Mouse (Mus musculus): ENCODE results near the gene Pabpc4. TPM values are rescaled to one million over a fixed set of nuclear protein-coding genes. Genes with fewer than 3 reads are reported as not detected.

Pabpc4 gene
- total RNA-seq, 2 experiments from 2014 or later: 62.6 to 65.5 TPM

DNA sequence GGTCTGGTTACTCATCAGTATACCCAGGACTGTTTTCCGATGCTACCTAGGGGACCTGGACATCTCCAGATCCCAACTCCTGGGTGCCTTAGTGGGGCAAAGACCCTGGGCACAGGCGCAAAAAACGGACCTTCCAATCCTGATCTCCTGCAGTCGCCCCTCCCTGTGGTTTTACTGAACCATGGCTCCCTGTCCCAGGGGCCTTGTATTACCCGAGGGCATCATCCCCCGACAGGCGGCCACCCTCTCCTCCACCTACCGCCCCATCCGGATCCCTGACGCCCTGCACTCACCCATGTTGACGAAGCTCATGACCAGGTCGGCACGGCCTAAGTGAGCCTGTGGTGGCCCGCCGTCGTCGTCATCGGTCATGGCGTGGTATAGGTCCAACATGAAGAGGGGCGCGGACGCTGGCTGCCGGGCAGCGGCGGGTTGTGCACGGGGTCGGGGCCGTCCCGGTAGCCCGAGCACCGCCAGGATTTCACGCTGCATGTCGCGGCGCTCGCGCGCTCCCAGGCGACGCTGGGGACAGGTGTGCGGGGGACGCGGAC, 80.0 kb downstream of the Pabpc4 start:
- peak; percentile 6 for DNase-seq
- intact Hi-C loops (cut with DNase I): no loop called here

DNA sequence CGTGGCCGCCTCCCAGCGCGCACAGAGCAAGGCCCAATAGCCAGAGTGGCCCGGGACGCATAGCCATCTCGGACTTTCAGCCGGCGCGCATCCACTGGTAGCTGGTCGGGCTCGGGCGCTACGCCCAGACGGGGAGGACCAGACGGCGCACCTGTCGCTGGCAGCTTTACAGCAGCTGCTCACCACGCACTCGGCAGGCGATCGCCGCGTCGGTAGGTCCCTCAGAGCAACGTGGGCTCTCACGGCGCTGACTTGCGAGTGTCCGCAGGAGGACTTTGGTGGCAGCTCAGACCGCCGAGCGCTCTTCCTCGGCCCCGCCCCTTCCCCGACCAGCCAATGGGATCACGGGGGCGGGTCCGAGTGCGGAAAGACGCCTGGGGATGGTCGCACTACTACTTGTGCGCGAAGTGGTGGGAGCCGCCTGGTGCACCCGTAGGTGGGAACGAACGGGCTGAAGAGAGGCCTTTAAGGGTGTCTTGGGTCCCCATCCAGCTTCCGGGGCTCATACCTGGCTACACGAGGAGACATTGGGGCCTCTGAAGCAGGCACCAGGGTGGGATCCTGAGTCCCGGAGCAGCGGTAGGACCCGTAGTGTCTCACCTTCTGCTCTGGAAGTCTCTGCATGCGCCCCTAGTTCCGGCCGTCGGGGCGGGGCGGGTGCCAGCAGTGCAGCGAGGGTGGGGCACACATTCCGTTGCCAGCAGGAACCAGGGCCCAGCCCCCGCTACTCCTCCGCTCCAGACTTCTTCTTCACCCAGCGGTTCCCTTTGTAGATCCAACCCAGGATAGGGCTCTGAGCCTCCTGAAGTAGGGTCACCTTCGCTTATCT, 80.7 kb downstream of the Pabpc4 start, which contains the start of gene Bmp8a:
Gene Bmp8a, minus strand, starts transcription at position 611 of the 829 bp plus-strand sequence.
- peak; percentile 68 for DNase-seq
- intact Hi-C loops (cut with DNase I): no loop called here

- intact Hi-C loops (cut with DNase I): no loop called here
Measured at GRCm38 (mm10) chr4:123343471-123343789, 81.3 kb downstream of the Pabpc4 start.

More at GRCm38 (mm10) chr4:123343471-123343789, 81.3 kb downstream of the Pabpc4 start:
- no peak for DNase-seq

Other genes starting within 250 kb of the Pabpc4 start
- 10 to 100 TPM; 29.9 to 30.5 TPM for gene Trit1, start 245.8 kb upstream of the Pabpc4 start, total RNA-seq (2021)
- gene Bmp8b, start 157.2 kb upstream of the Pabpc4 start, total RNA-seq (2021): under 1 TPM; 0.34 to 0.82 TPM
- gene Oxct2b, start 146.1 kb upstream of the Pabpc4 start, total RNA-seq (2021): under 1 TPM in 1 of 2 experiments, not detected in 1; 0.77 TPM
- 10 to 100 TPM; 30.3 to 31.5 TPM for gene Ppie, start 122.4 kb upstream of the Pabpc4 start, total RNA-seq (2021)
- gene Hpcal4, start 79.1 kb upstream of the Pabpc4 start, total RNA-seq (2021): 10 to 100 TPM; 69.1 to 73.9 TPM
- 1 to 10 TPM; 3.6 to 4.9 TPM for gene Nt5c1a, start 60.8 kb upstream of the Pabpc4 start, total RNA-seq (2021)
- 1 to 10 TPM; 5.9 to 6.6 TPM for gene Heyl, start 28.8 kb upstream of the Pabpc4 start, total RNA-seq (2021)
- under 1 TPM in 1 of 2 experiments, not detected in 1; 0.22 TPM for gene Oxct2a, start 61.3 kb downstream of the Pabpc4 start, total RNA-seq (2021)
- gene Bmp8a, start 80.9 kb downstream of the Pabpc4 start, total RNA-seq (2021): under 1 TPM in 1 of 2 experiments, not detected in 1; 0.20 TPM